Mouse (Mus musculus): ENCODE measurements around the gene Ltc4s. TPM values are rescaled to one million over a fixed set of nuclear protein-coding genes. Genes with fewer than 3 reads are reported as not detected.

Gene Ltc4s
- not detected for total RNA-seq (2023)

GRCm38 (mm10) chr11:50238324-50238723, at the start of gene Ltc4s:
Ltc4s (minus strand) TSS chr11:50238616.

GRCm38 (mm10) chr11:50210505-50211151, 27.8 kb downstream of the Ltc4s start, which contains the start of the genes Sqstm1 and Mgat4b:
Sqstm1 (minus strand) TSS chr11:50210827.
Mgat4b (plus strand) TSS chr11:50210890.

Other genes starting within 250 kb of the Ltc4s start
- gene Rnf130, start 213.3 kb downstream of the Ltc4s start, total RNA-seq (2023) = 10 to 100 TPM; 23.0 to 24.8 TPM
- gene Tbc1d9b, start 107.2 kb downstream of the Ltc4s start, total RNA-seq (2023) = 10 to 100 TPM; 74.5 to 79.3 TPM
- gene Mrnip, start 64.2 kb downstream of the Ltc4s start, total RNA-seq (2023) = 1 to 10 TPM; 3.8 to 4.2 TPM
- gene Sqstm1, start 27.8 kb downstream of the Ltc4s start, total RNA-seq (2023) = 100 to 1,000 TPM; 403 to 404 TPM
- gene Mgat4b, start 27.7 kb downstream of the Ltc4s start, total RNA-seq (2023) = 10 to 100 TPM; 10.4 to 14.6 TPM
- 10 to 100 TPM; 42.7 to 44.5 TPM for gene Maml1, start 53.7 kb upstream of the Ltc4s start, total RNA-seq (2023)
- gene Canx, start 87.1 kb upstream of the Ltc4s start, total RNA-seq (2023) = 100 to 1,000 TPM; 170 to 196 TPM
- not detected for gene Cby3, start 115.8 kb upstream of the Ltc4s start, total RNA-seq (2023)
- gene Hnrnph1, start 138.4 kb upstream of the Ltc4s start, total RNA-seq (2023) = 1,000 to 10,000 TPM in 1 of 2 experiments, 100 to 1,000 TPM in 1; 983 to 1,083 TPM
- gene Rufy1, start 192.5 kb upstream of the Ltc4s start, total RNA-seq (2023) = 10 to 100 TPM; 21.1 to 21.9 TPM